ENCODE assay signal across 8 mouse cellular contexts in genomic region chr4:133043798-133044646, GRCm38 (mm10). TPM values are rescaled to one million over a fixed set of nuclear protein-coding genes. Genes with fewer than 3 reads are reported as not detected.
DNase-seq lines count a peak whose midpoint lies in the region; ATAC-seq lines count a peak whose summit lies in the region.

No protein-coding gene starts in this region.

- peaks cover 39% of the 10 kb centered on the region for H3K27me3 ChIP-seq in forebrain, embryonic 12.5 days
- H3K27me3 ChIP-seq in limb, embryonic 13.5 days: no peaks in the 10 kb centered on the region
- no peaks in the 10 kb centered on the region for H3K27me3 ChIP-seq in stomach, embryonic 16.5 days (ENCODE audit: control insufficient read depth, insufficient read depth, low read length)

- peaks cover 94% of the 10 kb centered on the region for H3K4me1 ChIP-seq in forebrain, embryonic 12.5 days
- H3K4me1 ChIP-seq in limb, embryonic 13.5 days: peaks cover 93% of the 10 kb centered on the region
- H3K4me1 ChIP-seq in stomach, embryonic 16.5 days (ENCODE audit: control insufficient read depth, insufficient read depth, low read length): peaks cover 93% of the 10 kb centered on the region

- H3K4me3 ChIP-seq in forebrain, embryonic 12.5 days (replicated peaks): no peak overlapping the region
- no peak overlapping the region for H3K4me3 ChIP-seq in limb, embryonic 13.5 days
- H3K4me3 ChIP-seq in stomach, embryonic 16.5 days (replicated peaks; ENCODE audit: low read length): no peak overlapping the region

- peak; percentile 55 for DNase-seq in left cerebral cortex, postnatal 4 days
- DNase-seq in left cerebral cortex, postnatal 25 days (ENCODE audit: low spot score in 2 of 2): no peak
- peak; percentile 61 for DNase-seq in heart, postnatal 25 days (ENCODE audit: low spot score)
- DNase-seq in thymus, postnatal 36 days: no peak
- no peak for DNase-seq in natural killer cell, adult 2 months (ENCODE audit: low spot score in 2 of 2)

- no peak overlapping the region; the same call in 1 of the 2 replicates for H3K4me2 ChIP-seq in forebrain, embryonic 12.5 days
- peak overlapping the region; percentile 98 for H3K4me2 ChIP-seq in limb, embryonic 13.5 days (replicated peaks)
- no peak overlapping the region; the same call in 1 of the 2 replicates for H3K4me2 ChIP-seq in stomach, embryonic 16.5 days (ENCODE audit: low read depth, low read length)

- ATAC-seq in forebrain, embryonic 12.5 days (ENCODE audit: low FRiP score): no peak
- ATAC-seq in limb, embryonic 13.5 days (ENCODE audit: low FRiP score, low read depth): no peak
- no peak for ATAC-seq in stomach, embryonic 16.5 days (ENCODE audit: insufficient read depth, low FRiP score)

- 39% methylated on average over 6 of the region's 6 CpGs for WGBS in forebrain, embryonic 12.5 days
- WGBS in limb, embryonic 13.5 days: 29% methylated on average over 6 of the region's 6 CpGs
- WGBS in stomach, embryonic 16.5 days: 49% methylated on average over 6 of the region's 6 CpGs

- no peaks in the 10 kb centered on the region for H3K36me3 ChIP-seq in forebrain, embryonic 12.5 days (replicated peaks)
- no peaks in the 10 kb centered on the region for H3K36me3 ChIP-seq in limb, embryonic 13.5 days
- H3K36me3 ChIP-seq in stomach, embryonic 16.5 days (ENCODE audit: control insufficient read depth, insufficient read depth, low read length): no peaks in the 10 kb centered on the region

- H3K9me3 ChIP-seq in forebrain, embryonic 12.5 days: no peaks in the 10 kb centered on the region
- no peaks in the 10 kb centered on the region for H3K9me3 ChIP-seq in limb, embryonic 13.5 days
- no peaks in the 10 kb centered on the region for H3K9me3 ChIP-seq in stomach, embryonic 16.5 days (replicated peaks; ENCODE audit: control insufficient read depth, low read length)

- intact Hi-C loops in left cerebral cortex, postnatal 4 days (cut with DNase I): no loop called here
- intact Hi-C loops in left cerebral cortex, postnatal 25 days (cut with DNase I): no loop called here
- intact Hi-C loops in heart, postnatal 25 days (cut with DNase I): no loop called here

- H3K9ac ChIP-seq in forebrain, embryonic 12.5 days: peak overlapping the region; percentile 33; the same call in 1 of the 2 replicates
- peak overlapping the region; percentile 39; the same call in 1 of the 2 replicates for H3K9ac ChIP-seq in limb, embryonic 13.5 days
- H3K9ac ChIP-seq in stomach, embryonic 16.5 days (ENCODE audit: low read length): peak overlapping the region; percentile 8; the same call in 1 of the 2 replicates

- 0 out of 2 replicates have a peak overlapping the region, but pooled peaks have one; percentile 85 for H3K27ac ChIP-seq in forebrain, embryonic 12.5 days
- H3K27ac ChIP-seq in limb, embryonic 13.5 days: peak overlapping the region; percentile 87
- H3K27ac ChIP-seq in stomach, embryonic 16.5 days (ENCODE audit: low read length): peak overlapping the region; percentile 21

RNA-seq across cellular contexts. Expression of gene Ahdc1, which starts 33.0 kb away (rescaled TPM):
- 100 to 1,000 TPM in 1 of 2 experiments, 10 to 100 TPM in 1; 94.1 to 102 TPM for total RNA-seq in left cerebral cortex, postnatal 4 days (2021)
- total RNA-seq in left cerebral cortex, postnatal 25 days (2021): 10 to 100 TPM; 88.2 to 97.6 TPM
- polyA plus RNA-seq in forebrain, embryonic 12.5 days (2016; fragmentation: Nextera tagmentation; extraction: Ambion mirVana): 7.2 and 8.1 TPM in 2 replicates
- total RNA-seq in heart, postnatal 25 days (2021): 10 to 100 TPM; 43.2 to 50.4 TPM
- 11.3 and 11.5 TPM in 2 replicates for polyA plus RNA-seq in limb, embryonic 13.5 days (2015; fragmentation: Nextera tagmentation; extraction: Ambion mirVana)
- polyA plus RNA-seq in stomach, embryonic 16.5 days (2015; fragmentation: Nextera tagmentation; extraction: Ambion mirVana): 4.9 and 7.1 TPM in 2 replicates

Comparison
In these comparisons a context has a peak if more than half of its experiments do, and no peak if none do; other contexts are left out.
1. DNase-seq: peak in left cerebral cortex, postnatal 4 days (single experiment) and heart, postnatal 25 days (single experiment); none in left cerebral cortex, postnatal 25 days (0 of 2), thymus, postnatal 36 days (0 of 2) and natural killer cell, adult 2 months (0 of 2).
2. H3K27ac ChIP-seq: peak in every context shown above with its lines; median percentile 87 in limb, embryonic 13.5 days; 85 in forebrain, embryonic 12.5 days; 21 in stomach, embryonic 16.5 days.
3. Peak in every context shown above with its lines, with median percentiles within 50 percentile points of each other: H3K9ac ChIP-seq.